In genomic region chr15:12586154-12586553, GRCm38 (mm10) we compare ENCODE assay signal across 8 mouse cellular contexts.
DNase-seq lines count a peak whose midpoint lies in the region; ATAC-seq and TF ChIP-seq lines count a peak whose summit lies in the region.

No protein-coding gene starts in this region.

- H3K4me2 ChIP-seq in forebrain, embryonic 14.5 days (ENCODE audit: low read length), result no peak overlapping the region
- H3K4me2 ChIP-seq in liver, embryonic 14.5 days (ENCODE audit: low read depth), result no peak overlapping the region
- no peak overlapping the region for H3K4me2 ChIP-seq in neural tube, embryonic 15.5 days

- intact Hi-C loops in heart, postnatal 14 days (cut with DNase I), result loop anchor here (1.0 to 2.0 kb wide), 2 partner anchors 153 to 209 kb away; partner anchors contain the start of gene Pdzd2

- H3K27me3 ChIP-seq in G1E (ENCODE audit: insufficient read depth, low read length), result no peaks in the 10 kb centered on the region
- no peaks in the 10 kb centered on the region for H3K27me3 ChIP-seq in forebrain, embryonic 14.5 days (replicated peaks; ENCODE audit: control insufficient read depth, insufficient read depth, low read length)
- H3K27me3 ChIP-seq in liver, embryonic 14.5 days (ENCODE audit: control insufficient read depth, insufficient read depth, low read length), result no peaks in the 10 kb centered on the region
- H3K27me3 ChIP-seq in neural tube, embryonic 15.5 days (replicated peaks), result no peaks in the 10 kb centered on the region

- H3K9ac ChIP-seq in forebrain, embryonic 14.5 days (ENCODE audit: low read length), result no peak overlapping the region
- H3K9ac ChIP-seq in liver, embryonic 14.5 days (replicated peaks), result no peak overlapping the region
- H3K9ac ChIP-seq in neural tube, embryonic 15.5 days (replicated peaks), result no peak overlapping the region

- ATAC-seq in G1E (ENCODE audit: extremely low read depth, insufficient number of reproducible peaks, low FRiP score, poor library complexity, severe bottlenecking), result peak; percentile 49
- ATAC-seq in cerebellum, adult (ENCODE audit: insufficient number of reproducible peaks, low FRiP score, low TSS enrichment), result peak; percentile 62; the same call in 1 of the 2 replicates
- peak; percentile 95 for ATAC-seq in forebrain, embryonic 14.5 days
- ATAC-seq in liver, embryonic 14.5 days (ENCODE audit: insufficient read depth), result no peak
- peak; percentile 93 for ATAC-seq in neural tube, embryonic 15.5 days (ENCODE audit: low FRiP score)

- peaks cover 6% of the 10 kb centered on the region; the same call in 1 of the 2 replicates for H3K4me1 ChIP-seq in G1E (ENCODE audit: insufficient read depth, low read depth, low read length)
- H3K4me1 ChIP-seq in forebrain, embryonic 14.5 days (ENCODE audit: control insufficient read depth, insufficient read depth, low read length), result no peaks in the 10 kb centered on the region
- H3K4me1 ChIP-seq in liver, embryonic 14.5 days (replicated peaks; ENCODE audit: control insufficient read depth in 2 of 2, insufficient read depth in 2 of 2, low read length in 1 of 2), result no peaks in the 10 kb centered on the region
- 0 out of 2 replicates have a peak, but pooled peaks cover 5% of the 10 kb centered on the region for H3K4me1 ChIP-seq in neural tube, embryonic 15.5 days

- no peaks in the 10 kb centered on the region for H3K9me3 ChIP-seq in G1E (replicated peaks)
- no peaks in the 10 kb centered on the region for H3K9me3 ChIP-seq in forebrain, embryonic 14.5 days (replicated peaks; ENCODE audit: control insufficient read depth, low read length)
- H3K9me3 ChIP-seq in liver, embryonic 14.5 days (ENCODE audit: control insufficient read depth, low read length), result no peaks in the 10 kb centered on the region
- H3K9me3 ChIP-seq in neural tube, embryonic 15.5 days (replicated peaks), result no peaks in the 10 kb centered on the region

- H3K27ac ChIP-seq in forebrain, embryonic 14.5 days (ENCODE audit: low read depth, low read length), result no peak overlapping the region
- H3K27ac ChIP-seq in liver, embryonic 14.5 days, result no peak overlapping the region
- H3K27ac ChIP-seq in neural tube, embryonic 15.5 days (replicated peaks), result no peak overlapping the region

- no peak for TF ChIP-seq EP300 in liver, embryonic 14.5 days (IDR thresholded peaks at IDR 0.05; ENCODE audit: low read depth)

- H3K4me3 ChIP-seq in G1E (ENCODE audit: low read depth, low read length), result no peak overlapping the region
- no peak overlapping the region for H3K4me3 ChIP-seq in forebrain, embryonic 14.5 days (ENCODE audit: low read depth, low read length)
- no peak overlapping the region for H3K4me3 ChIP-seq in liver, embryonic 14.5 days (ENCODE audit: insufficient read depth in 1 of 2, low read depth in 2 of 2, low read length in 2 of 2)
- no peak overlapping the region for H3K4me3 ChIP-seq in neural tube, embryonic 15.5 days (replicated peaks)

- 8% methylated on average over 5 of the region's 5 CpGs for WGBS in forebrain, embryonic 14.5 days
- WGBS in liver, embryonic 14.5 days (ENCODE audit: insufficient replicate concordance), result 6% methylated on average over 5 of the region's 5 CpGs
- WGBS in neural tube, embryonic 15.5 days, result 5% methylated on average over 5 of the region's 5 CpGs

- H3K36me3 ChIP-seq in G1E (replicated peaks), result peaks cover 2% of the 10 kb centered on the region
- H3K36me3 ChIP-seq in forebrain, embryonic 14.5 days (ENCODE audit: control insufficient read depth, insufficient read depth, low read length), result no peaks in the 10 kb centered on the region
- no peaks in the 10 kb centered on the region for H3K36me3 ChIP-seq in liver, embryonic 14.5 days (replicated peaks; ENCODE audit: control insufficient read depth, insufficient read depth, low read depth)
- H3K36me3 ChIP-seq in neural tube, embryonic 15.5 days, result no peaks in the 10 kb centered on the region

- peak; percentile 17; the same call in 1 of the 2 replicates for TF ChIP-seq CTCF in G1E (IDR thresholded peaks at IDR 0.05; ENCODE audit: low read depth, low read length)
- TF ChIP-seq CTCF in liver, embryonic 14.5 days (IDR thresholded peaks at IDR 0.05; ENCODE audit: low read depth), result peak; percentile 66

- peak; percentile 32 for DNase-seq in G1E (ENCODE audit: low spot score)
- DNase-seq in forebrain, embryonic 14.5 days (ENCODE audit: low spot score), result peak; percentile 84
- DNase-seq in heart, postnatal 14 days, result peak; percentile 62 to 79
- DNase-seq in kidney, postnatal 36 days, result peak; percentile 64 to 75
- DNase-seq in liver, embryonic 14.5 days (ENCODE audit: low read depth in 3 of 3, low spot score in 3 of 3), result peak in 1 of 3 experiments; percentile 13
- DNase-seq in thymus, postnatal 0 days (ENCODE audit: low spot score), result peak; percentile 69
